Mouse (Mus musculus) liver, embryonic 14.5 days (tissue): ENCODE measurements around the gene Abhd2. TPM values are rescaled to one million over a fixed set of nuclear protein-coding genes. Genes with fewer than 3 reads are reported as not detected.

ENCODE experiments used
- ATAC-seq: fragments of 200-750 bp; cut with Nextera tagmentation; 2 replicates; pipeline ENCODE4 v1.8.0; 2017; ENCODE audit warnings: moderate number of reproducible peaks, mild to moderate bottlenecking, moderate library complexity; ENCODE audit not compliant: insufficient read depth
- DNase-seq, 3 experiments: peaks; one replicate each; pipeline ENCODE4 v3.0.0-alpha.2; 2012 to 2013; ENCODE audit warnings: low read depth in 3 of 3, low spot score in 3 of 3
- H3K27ac ChIP-seq: fragments of 300-500 bp; sonication (generic); 2 replicates; pipeline ENCODE4 v1.5.1; 2014; ENCODE audit warnings: moderate library complexity, mild to moderate bottlenecking, control low read depth, inconsistent platforms
- H3K27me3 ChIP-seq: fragments of 300-500 bp; sonication (generic); 2 replicates; pipeline ENCODE4 v1.6.1; 2014; ENCODE audit warnings: mild to moderate bottlenecking, low read length, moderate library complexity; ENCODE audit not compliant: control insufficient read depth, insufficient read depth
- H3K36me3 ChIP-seq: fragments of 300-500 bp; sonication (generic); replicated peaks from 2 replicates; pipeline ENCODE4 v1.6.1; 2014; ENCODE audit warnings: low read depth; ENCODE audit not compliant: control insufficient read depth, insufficient read depth
- H3K4me1 ChIP-seq, 2 experiments: fragments of 200-500 bp in 1 of 2; fragments of 300-500 bp in 1 of 2; sonication (generic) in 1 of 2; replicated peaks; 2 replicates each; pipeline ENCODE4 v1.6.1; 2012 to 2014; ENCODE audit warnings: antibody characterized with exemption in 1 of 2, inconsistent platforms in 1 of 2, low read length in 1 of 2; ENCODE audit not compliant: control insufficient read depth in 2 of 2, insufficient read depth in 2 of 2
- H3K4me2 ChIP-seq: fragments of 300-500 bp; sonication (generic); 2 replicates; pipeline ENCODE4 v1.6.1; 2014; ENCODE audit warnings: low read depth, mild to moderate bottlenecking, control low read depth, moderate library complexity
- H3K4me3 ChIP-seq, 2 experiments: fragments of 200-500 bp in 1 of 2; fragments of 300-500 bp in 1 of 2; sonication (generic) in 1 of 2; 2 replicates each; pipeline ENCODE4 v1.5.1; 2012 to 2014; ENCODE audit warnings: low read depth in 2 of 2, low read length in 2 of 2, mild to moderate bottlenecking in 2 of 2, control low read depth in 1 of 2, inconsistent platforms in 1 of 2, moderate library complexity in 1 of 2; ENCODE audit not compliant: insufficient read depth in 1 of 2
- H3K9ac ChIP-seq: fragments of 300-500 bp; sonication (generic); replicated peaks from 2 replicates; pipeline ENCODE4 v1.6.1; 2014; ENCODE audit warnings: mild to moderate bottlenecking, control low read depth, moderate library complexity
- H3K9me3 ChIP-seq: fragments of 300-500 bp; sonication (generic); 2 replicates; pipeline ENCODE4 v1.6.1; 2016; ENCODE audit warnings: low read length, mixed read lengths; ENCODE audit not compliant: control insufficient read depth
- CTCF ChIP-seq: IDR thresholded peaks from 2 replicates; pipeline ENCODE4 v1.5.1; 2016; ENCODE audit warnings: antibody characterized with exemption, low read depth, control low read depth
- EP300 ChIP-seq: IDR thresholded peaks from 2 replicates; pipeline ENCODE4 v1.6.1; 2016; ENCODE audit warnings: antibody characterized with exemption, low read depth
- WGBS: fragments of 180-500 bp; shearing (Covaris S2); extraction: QIAGEN DNeasy Blood & Tissue Kit; methylation state at CpG from one replicate; pipeline ENCODE4 v1.1.7; 2014; ENCODE audit not compliant: insufficient replicate concordance; 5-methylcytosine and 5-hydroxymethylcytosine counted together
- polyA plus RNA-seq, 2 experiments: library from polyadenylated mRNA; depleted of rRNA in 1 of 2; stranded (reverse) in 1 of 2; unstranded in 1 of 2; fragments of >200 nt; fragmentation: Nextera tagmentation in 1 of 2; extraction: Ambion mirVana in 1 of 2; gene quantifications; 2 replicates each; pipeline versions ENCODE4 v1.2.1 to v1.2.3; 2012 to 2014

Gene Abhd2
- polyA plus RNA-seq, 2 experiments, result 5.6 to 11.4 TPM

- no peaks in the 10 kb centered on the region for H3K27me3 ChIP-seq
- DNase-seq (no peak), ATAC-seq (no peak)
- WGBS, result 82% methylated on average over 13 of the region's 13 CpGs
- H3K9ac ChIP-seq, result no peak overlapping the region
- no peaks in the 10 kb centered on the region for H3K9me3 ChIP-seq
- no peak overlapping the region for H3K4me3 ChIP-seq
- H3K4me1 ChIP-seq, result peaks cover 0 to 4% of the 10 kb centered on the region in 2 experiments; a peak in 2 of 4 replicates
- no peak overlapping the region for H3K4me2 ChIP-seq
- no peak for TF ChIP-seq CTCF
- no peak for TF ChIP-seq EP300
- peaks cover 33% of the 10 kb centered on the region for H3K36me3 ChIP-seq
- H3K27ac ChIP-seq, result no peak overlapping the region
These were observed 22.3 kb downstream of the Abhd2 start for GRCm38 (mm10) chr7:79295196-79295826.

GRCm38 (mm10) chr7:79298681-79299080 is 25.7 kb downstream of the Abhd2 start:
- no peak overlapping the region for H3K9ac ChIP-seq
- no peak overlapping the region for H3K4me2 ChIP-seq
- H3K27me3 ChIP-seq, result no peaks in the 10 kb centered on the region
- peaks cover 0 to 17% of the 10 kb centered on the region in 2 experiments; a peak in 2 of 4 replicates for H3K4me1 ChIP-seq
- H3K36me3 ChIP-seq, result peaks cover 33% of the 10 kb centered on the region
- ATAC-seq (no peak), DNase-seq (no peak)
- H3K9me3 ChIP-seq, result no peaks in the 10 kb centered on the region
- no peak overlapping the region for H3K27ac ChIP-seq
- 50% methylated on average over 1 of the region's 1 CpGs for WGBS
- TF ChIP-seq EP300 (no peak), CTCF (no peak)
- H3K4me3 ChIP-seq, result no peak overlapping the region

GRCm38 (mm10) chr7:79299548-79299947 is 26.5 kb downstream of the Abhd2 start:
- Histone ChIP-seq H3K4me1 (peaks cover 0 to 17% of the 10 kb centered on the region in 2 experiments; a peak in 2 of 4 replicates), H3K9ac (no peak overlapping the region), H3K27me3 (no peaks in the 10 kb centered on the region), H3K9me3 (no peaks in the 10 kb centered on the region), H3K4me2 (no peak overlapping the region), H3K4me3 (no peak overlapping the region), H3K36me3 (peaks cover 28% of the 10 kb centered on the region), H3K27ac (no peak overlapping the region)
- TF ChIP-seq CTCF (no peak), EP300 (no peak)
- 68% methylated on average over 7 of the region's 7 CpGs for WGBS
- no peak for ATAC-seq
- no peak for DNase-seq

GRCm38 (mm10) chr7:79300432-79301151 is 27.6 kb downstream of the Abhd2 start:
- no peak for TF ChIP-seq EP300
- no peak for TF ChIP-seq CTCF
- Histone ChIP-seq H3K36me3 (peaks cover 19% of the 10 kb centered on the region), H3K9ac (no peak overlapping the region), H3K4me1 (peaks cover 0 to 17% of the 10 kb centered on the region in 2 experiments; a peak in 2 of 4 replicates), H3K4me2 (no peak overlapping the region), H3K27me3 (no peaks in the 10 kb centered on the region), H3K9me3 (no peaks in the 10 kb centered on the region), H3K27ac (no peak overlapping the region), H3K4me3 (no peak overlapping the region)
- ATAC-seq (no peak), DNase-seq (no peak)
- 49% methylated on average over 13 of the region's 13 CpGs for WGBS

- WGBS, result 74% methylated on average over 6 of the region's 6 CpGs
- H3K9ac ChIP-seq, result no peak overlapping the region
- H3K27ac ChIP-seq, result no peak overlapping the region
These were observed 29.1 kb downstream of the Abhd2 start for GRCm38 (mm10) chr7:79302145-79302544.

More at GRCm38 (mm10) chr7:79302145-79302544, 29.1 kb downstream of the Abhd2 start:
- DNase-seq (no peak), ATAC-seq (no peak)
- no peak for TF ChIP-seq CTCF
- TF ChIP-seq EP300, result no peak
- H3K4me3 ChIP-seq, result no peak overlapping the region
- peaks cover 0 to 17% of the 10 kb centered on the region in 2 experiments; a peak in 2 of 4 replicates for H3K4me1 ChIP-seq
- peaks cover 13% of the 10 kb centered on the region for H3K36me3 ChIP-seq
- no peak overlapping the region for H3K4me2 ChIP-seq
- no peaks in the 10 kb centered on the region for H3K27me3 ChIP-seq
- H3K9me3 ChIP-seq, result no peaks in the 10 kb centered on the region
